Mouse (Mus musculus) megakaryocyte, embryonic 14.5 days (primary cell): ENCODE measurements around the gene Fam189a1.

Experiments used
- FLI1 ChIP-seq: IDR thresholded peaks from 2 replicates; pipeline ENCODE4 v1.6.1; 2012; ENCODE audit warnings: low read length, inconsistent platforms, mixed read lengths
- GATA1 ChIP-seq: IDR thresholded peaks from 3 replicates; pipeline ENCODE4 v1.6.1; 2012; ENCODE audit warnings: mixed read lengths, low read length, inconsistent platforms, borderline replicate concordance

DNA sequence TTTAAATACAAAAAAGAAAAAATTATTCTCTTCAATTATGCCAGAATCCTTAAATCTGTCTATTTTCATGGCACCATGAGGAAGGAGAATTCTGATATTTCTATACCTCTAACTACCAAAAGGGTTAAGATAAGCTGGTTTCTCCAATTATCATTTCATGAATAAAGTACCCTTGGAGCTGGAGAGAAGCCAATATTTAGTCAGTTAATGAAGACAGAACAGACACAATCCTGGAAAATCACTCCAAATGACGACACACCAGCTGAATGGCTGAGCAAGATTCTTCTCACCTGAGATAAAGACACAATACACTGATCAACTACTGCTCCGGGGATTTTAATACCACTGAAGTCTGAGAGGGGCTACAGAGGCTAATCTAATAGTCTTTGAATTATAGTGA is 150.6 kb downstream of the Fam189a1 start:
- TF ChIP-seq FLI1: no peak
- no peak for TF ChIP-seq GATA1
